In the genomic region with DNA sequence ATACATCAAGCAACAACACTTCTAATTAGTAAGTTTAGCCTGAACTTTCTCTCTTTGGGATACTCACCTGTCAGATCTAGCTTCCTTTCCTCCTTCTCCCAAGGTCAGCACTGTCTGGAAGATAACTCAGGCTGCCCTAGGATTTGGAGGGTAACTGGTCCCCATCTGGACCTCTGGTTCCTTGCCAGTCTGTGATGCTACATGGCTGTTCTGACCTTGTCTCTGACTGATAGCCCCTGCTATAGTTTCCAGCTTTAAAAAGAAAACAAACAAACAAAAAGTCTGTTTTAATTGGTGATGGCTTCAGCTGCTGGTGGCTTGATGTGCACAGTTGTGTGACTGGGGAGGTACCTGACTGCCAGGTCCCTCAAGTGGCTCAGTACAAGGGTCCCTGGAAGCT, we compare ENCODE assay signal across 24 mouse cellular contexts. TPM values are rescaled to one million over a fixed set of nuclear protein-coding genes. Genes with fewer than 3 reads are reported as not detected.
DNase-seq lines count a peak whose midpoint lies in the region; ATAC-seq lines count a peak whose summit lies in the region.
"Had no signal": no experiment of that assay in that cellular context is flagged by ENCODE, and none has a peak within 500 bp of the region (broad histone marks: within the 10 kb centered on the region; RNA-seq: fewer than 3 reads in every experiment).

No protein-coding gene starts in this region.

- no peak overlapping the region for H3K27ac ChIP-seq in heart, embryonic 10.5 days
- H3K27ac ChIP-seq in midbrain, embryonic 11.5 days (ENCODE audit: low read depth, low read length), result no peak overlapping the region
- no peak overlapping the region for H3K27ac ChIP-seq in midbrain, embryonic 16.5 days (ENCODE audit: low read length)
- H3K27ac ChIP-seq: embryonic facial prominence, embryonic 10.5 days; embryonic facial prominence, embryonic 12.5 days; forebrain, embryonic 13.5 days; forebrain, embryonic 15.5 days had no signal

- H3K4me2 ChIP-seq in midbrain, embryonic 11.5 days, result no peak overlapping the region
- H3K4me2 ChIP-seq in midbrain, embryonic 16.5 days (ENCODE audit: low read length), result no peak overlapping the region
- H3K4me2 ChIP-seq: embryonic facial prominence, embryonic 12.5 days; forebrain, embryonic 13.5 days; forebrain, embryonic 15.5 days had no signal

- no peak overlapping the region for H3K9ac ChIP-seq in midbrain, embryonic 11.5 days (ENCODE audit: low read length)
- H3K9ac ChIP-seq in midbrain, embryonic 16.5 days (ENCODE audit: low read depth, low read length), result no peak overlapping the region
- H3K9ac ChIP-seq: embryonic facial prominence, embryonic 12.5 days; forebrain, embryonic 13.5 days; forebrain, embryonic 15.5 days; forebrain, postnatal 0 days had no signal

- no peak for ATAC-seq in midbrain, embryonic 11.5 days (ENCODE audit: low FRiP score)
- ATAC-seq in midbrain, embryonic 16.5 days, result no peak
- ATAC-seq: activated CD4-positive, CD25-positive, alpha-beta regulatory T cell, adult 4 months; CD4-positive, CD25-positive, alpha-beta regulatory T cell, adult 4 months; forebrain, embryonic 13.5 days; forebrain, embryonic 15.5 days; forebrain, postnatal 0 days; Patski had no signal

- H3K9me3 ChIP-seq in heart, embryonic 10.5 days, result no peaks in the 10 kb centered on the region
- H3K9me3 ChIP-seq in midbrain, embryonic 11.5 days (ENCODE audit: control insufficient read depth, low read length), result no peaks in the 10 kb centered on the region
- H3K9me3 ChIP-seq in midbrain, embryonic 16.5 days (replicated peaks; ENCODE audit: control insufficient read depth, low read length, poor library complexity, severe bottlenecking), result no peaks in the 10 kb centered on the region
- H3K9me3 ChIP-seq: embryonic facial prominence, embryonic 10.5 days; embryonic facial prominence, embryonic 12.5 days; forebrain, embryonic 13.5 days; forebrain, embryonic 15.5 days had no signal

- H3K36me3 ChIP-seq in heart, embryonic 10.5 days, result no peaks in the 10 kb centered on the region
- no peaks in the 10 kb centered on the region for H3K36me3 ChIP-seq in midbrain, embryonic 11.5 days (ENCODE audit: control insufficient read depth, insufficient read depth, low read length)
- H3K36me3 ChIP-seq in midbrain, embryonic 16.5 days (ENCODE audit: control insufficient read depth, insufficient read depth, low read length), result no peaks in the 10 kb centered on the region
- H3K36me3 ChIP-seq: embryonic facial prominence, embryonic 10.5 days; embryonic facial prominence, embryonic 12.5 days; forebrain, embryonic 15.5 days; G1E had no signal

- H3K4me1 ChIP-seq in heart, embryonic 10.5 days, result no peaks in the 10 kb centered on the region
- H3K4me1 ChIP-seq in midbrain, embryonic 11.5 days (ENCODE audit: control insufficient read depth, insufficient read depth, low read length), result no peaks in the 10 kb centered on the region
- H3K4me1 ChIP-seq in midbrain, embryonic 16.5 days (ENCODE audit: control insufficient read depth, insufficient read depth, low read length), result no peaks in the 10 kb centered on the region
- H3K4me1 ChIP-seq: embryonic facial prominence, embryonic 10.5 days; embryonic facial prominence, embryonic 12.5 days; forebrain, embryonic 13.5 days; forebrain, embryonic 15.5 days had no signal

- H3K27me3 ChIP-seq in heart, embryonic 10.5 days (ENCODE audit: insufficient read depth, poor library complexity, severe bottlenecking), result peaks cover 61% of the 10 kb centered on the region
- H3K27me3 ChIP-seq in midbrain, embryonic 11.5 days (ENCODE audit: control insufficient read depth, insufficient read depth, low read length), result no peaks in the 10 kb centered on the region
- H3K27me3 ChIP-seq in midbrain, embryonic 16.5 days (ENCODE audit: control insufficient read depth, insufficient read depth, low read depth, low read length), result no peaks in the 10 kb centered on the region
- H3K27me3 ChIP-seq: CH12.LX; embryonic facial prominence, embryonic 12.5 days; forebrain, embryonic 13.5 days; forebrain, embryonic 15.5 days; Patski had no signal

- DNase-seq in cerebellum, postnatal 10 days, result peak; percentile 44 to 69
- DNase-seq in cerebellum, postnatal 25 days, result no peak
- DNase-seq in heart, adult 11 months, result peak; percentile 65
- DNase-seq in heart, embryonic 10.5 days (ENCODE audit: low spot score), result no peak
- peak; percentile 53 for DNase-seq in midbrain, embryonic 11.5 days (ENCODE audit: low spot score, missing footprints)
- DNase-seq: adrenal gland, adult 8-10 months; adrenal gland, postnatal 14 days; adrenal gland, postnatal 36 days; B cell, adult 2 months; cerebellum, adult 11 months; cerebellum, adult 18-20 months; cerebellum, adult 8-10 months; cerebellum, adult 9-11 months; forebrain, postnatal 0 days had no signal

- H3K4me3 ChIP-seq in heart, embryonic 10.5 days, result no peak overlapping the region
- no peak overlapping the region for H3K4me3 ChIP-seq in midbrain, embryonic 11.5 days (ENCODE audit: low read depth, low read length)
- no peak overlapping the region for H3K4me3 ChIP-seq in midbrain, embryonic 16.5 days (ENCODE audit: low read depth, low read length)
- H3K4me3 ChIP-seq: embryonic facial prominence, embryonic 10.5 days; embryonic facial prominence, embryonic 12.5 days; forebrain, embryonic 13.5 days; forebrain, embryonic 15.5 days had no signal

RNA-seq across cellular contexts. Expression of gene Cachd1, which starts 20.0 kb away (rescaled TPM):
- 8.7 and 17.2 TPM in 2 replicates for polyA plus RNA-seq in heart, embryonic 10.5 days (2016; fragmentation: Nextera tagmentation; extraction: Ambion mirVana)
- 36.3 and 39.0 TPM in 2 replicates for polyA plus RNA-seq in midbrain, embryonic 11.5 days (2014; fragmentation: Nextera tagmentation; extraction: Ambion mirVana)
- polyA plus RNA-seq in midbrain, embryonic 16.5 days (2015; fragmentation: Nextera tagmentation; extraction: Ambion mirVana), result 30.8 and 31.1 TPM in 2 replicates
- polyA plus RNA-seq: activated CD4-positive, CD25-positive, alpha-beta regulatory T cell, adult 4 months; CD4-positive, CD25-positive, alpha-beta regulatory T cell, adult 4 months had no signal

Comparison
In these comparisons a context has a peak if more than half of its experiments do, and no peak if none do; other contexts are left out.
1. DNase-seq: peak in cerebellum, postnatal 10 days (2 of 2), heart, adult 11 months (single experiment) and midbrain, embryonic 11.5 days (single experiment); none in cerebellum, postnatal 25 days (0 of 2) and heart, embryonic 10.5 days (single experiment).